Comparison of ENCODE assay signal across 8 mouse cellular contexts in the genomic region with DNA sequence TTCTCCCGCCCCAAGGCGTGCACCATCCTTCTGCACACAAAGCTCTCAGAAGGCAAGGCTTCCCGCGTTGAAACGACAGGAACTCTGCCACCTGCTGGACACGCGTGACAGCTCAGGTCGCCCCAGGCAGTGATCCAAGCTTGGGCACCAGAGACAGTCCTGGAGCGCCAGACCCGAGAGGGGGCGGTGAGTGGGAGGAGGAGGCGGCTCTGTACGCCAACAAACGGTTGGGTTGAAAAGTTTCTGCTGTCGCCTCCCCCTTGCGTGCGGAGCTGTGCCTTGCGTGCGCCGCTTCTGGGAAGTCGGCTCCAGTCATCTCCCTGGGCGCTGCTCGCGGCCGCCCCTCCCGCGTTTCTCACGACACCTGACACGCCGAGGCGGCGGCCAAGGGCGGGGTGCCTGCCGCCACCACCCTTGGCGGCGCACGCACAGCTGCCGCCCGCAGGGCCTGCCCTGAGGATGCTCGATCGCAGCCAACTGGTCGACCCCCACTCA. TPM values are rescaled to one million over a fixed set of nuclear protein-coding genes. Genes with fewer than 3 reads are reported as not detected.
A peak's percentile ranks its signal among the peaks of the same experiment; 100 is the strongest.
DNase-seq lines count a peak whose midpoint lies in the region; ATAC-seq and TF ChIP-seq lines count a peak whose summit lies in the region.

No protein-coding gene starts in this region.

- peak; percentile 82 for DNase-seq in T-cell, adult 2 months (ENCODE audit: low spot score)
- DNase-seq in cerebellum, postnatal 36 days = peak; percentile 82
- peak; percentile 67 to 75 for DNase-seq in gastrocnemius, adult 8-10 months (ENCODE audit: low spot score in 2 of 2)
- peak; percentile 82 for DNase-seq in hindlimb bud, embryonic 11.5 days (ENCODE audit: extremely low spot score, low read depth, low spot score)
- DNase-seq in left cerebral cortex, adult 2 months (ENCODE audit: extremely low spot score in 1 of 2, low spot score in 2 of 2) = peak; percentile 81 to 85
- DNase-seq in right cerebral cortex, adult 18-20 months = peak; percentile 84
- peak; percentile 75 for DNase-seq in urinary bladder, adult 2 months (ENCODE audit: low spot score)

- intact Hi-C loops in left cerebral cortex, adult 2 months (cut with DNase I) = no loop called here

- no peak overlapping the region for H3K27ac ChIP-seq in left cerebral cortex, adult 2 months

- peak; percentile 91 for ATAC-seq in megakaryocyte, adult 5-6 weeks (ENCODE audit: poor library complexity, severe bottlenecking)

- peak; percentile 87 for TF ChIP-seq CTCF in left cerebral cortex, adult 2 months (IDR thresholded peaks at IDR 0.05)

- H3K4me3 ChIP-seq in left cerebral cortex, adult 2 months = peak overlapping the region; percentile 52

RNA-seq across cellular contexts. Expression of a gene that starts 0.8 kb away (rescaled TPM):
- total RNA-seq in gastrocnemius, adult 8-10 months (2022) = under 1 TPM; 0.19 to 0.72 (median 0.54) TPM
- 1 to 10 TPM; 3.6 to 4.1 TPM for total RNA-seq in left cerebral cortex, adult 2 months (2021)
- total RNA-seq in megakaryocyte, adult 5-6 weeks (2015) = 0.49 and 0.98 TPM in 2 replicates
- total RNA-seq in megakaryocyte, adult 5-6 weeks (2017) = 0.15 and 0.77 TPM in 2 replicates
- polyA plus RNA-seq in urinary bladder, adult 2 months (2012; rRNA removed) = 25.9 and 28.4 TPM in 2 replicates
